Mouse (Mus musculus) lung, postnatal 0 days (tissue): ENCODE measurements at regions not wholly inside any gene's neighbourhood (a gene's known extent, or its start where the extent isn't known, plus 50 kb on each side); places are given as distances from the start of the nearest gene placed in this dataset.

Experiments
- ATAC-seq: fragments of 200-750 bp; cut with Nextera tagmentation; 2 replicates; pipeline ENCODE4 v1.8.0; 2017; ENCODE audit warnings: moderate library complexity
- DNase-seq: peaks from one replicate; pipeline ENCODE4 v3.0.0-alpha.2; 2016; ENCODE audit warnings: low spot score
- H3K27ac ChIP-seq: fragments of 300-500 bp; sonication (generic); 2 replicates; pipeline ENCODE4 v1.5.1; 2014; ENCODE audit warnings: antibody characterized with exemption, mild to moderate bottlenecking, low read length, mixed read lengths
- H3K27me3 ChIP-seq: fragments of 300-500 bp; sonication (generic); replicated peaks from 2 replicates; pipeline ENCODE4 v1.6.1; 2014; ENCODE audit warnings: low read length, mixed read lengths; ENCODE audit not compliant: insufficient read depth
- H3K36me3 ChIP-seq: fragments of 300-500 bp; sonication (generic); 2 replicates; pipeline ENCODE4 v1.6.1; 2014; ENCODE audit warnings: low read length, mixed read lengths; ENCODE audit not compliant: insufficient read depth
- H3K4me1 ChIP-seq: fragments of 300-500 bp; sonication (generic); 2 replicates; pipeline ENCODE4 v1.6.1; 2014; ENCODE audit warnings: antibody characterized with exemption, low read depth, low read length, mixed read lengths; ENCODE audit not compliant: insufficient read depth
- H3K4me2 ChIP-seq: fragments of 300-500 bp; sonication (generic); replicated peaks from 2 replicates; pipeline ENCODE4 v1.6.1; 2014; ENCODE audit warnings: low read depth, mild to moderate bottlenecking, low read length, moderate library complexity, mixed read lengths
- H3K4me3 ChIP-seq: fragments of 300-500 bp; sonication (generic); 2 replicates; pipeline ENCODE4 v1.5.1; 2014; ENCODE audit warnings: low read depth, low read length
- H3K9ac ChIP-seq: fragments of 300-500 bp; sonication (generic); replicated peaks from 2 replicates; pipeline ENCODE4 v1.6.1; 2014; ENCODE audit warnings: low read depth, mild to moderate bottlenecking
- H3K9me3 ChIP-seq: fragments of 300-500 bp; sonication (generic); 2 replicates; pipeline ENCODE4 v1.6.1; 2016; ENCODE audit warnings: low read length, mixed read lengths
- CTCF ChIP-seq: IDR thresholded peaks from 2 replicates; pipeline ENCODE4 v1.5.1; 2016; ENCODE audit warnings: antibody characterized with exemption, mild to moderate bottlenecking
- EP300 ChIP-seq: IDR thresholded peaks from 2 replicates; pipeline ENCODE4 v1.6.1; 2016; ENCODE audit warnings: antibody characterized with exemption, mild to moderate bottlenecking, control low read depth
- whole genome bisulfite sequencing: fragments of 180-500 bp; shearing (Covaris S2); extraction: QIAGEN DNeasy Blood & Tissue Kit; methylation state at CpG from one replicate; pipeline ENCODE4 v1.1.7; 2014; 5-methylcytosine and 5-hydroxymethylcytosine counted together

- DNase-seq (no peak), ATAC-seq (no peak)
- Histone ChIP-seq H3K27ac (no peak overlapping the region), H3K9me3 (no peaks in the 10 kb centered on the region), H3K4me3 (no peak overlapping the region), H3K9ac (no peak overlapping the region), H3K4me2 (no peak overlapping the region), H3K27me3 (no peaks in the 10 kb centered on the region), H3K36me3 (no peaks in the 10 kb centered on the region), H3K4me1 (no peaks in the 10 kb centered on the region)
- TF ChIP-seq CTCF = no peak
- TF ChIP-seq EP300 = no peak
- WGBS = 74% methylated on average over 4 of the region's 4 CpGs
Measured at GRCm38 (mm10) chr9:50433525-50433924, 60.8 kb upstream of the Plet1 start.

DNA sequence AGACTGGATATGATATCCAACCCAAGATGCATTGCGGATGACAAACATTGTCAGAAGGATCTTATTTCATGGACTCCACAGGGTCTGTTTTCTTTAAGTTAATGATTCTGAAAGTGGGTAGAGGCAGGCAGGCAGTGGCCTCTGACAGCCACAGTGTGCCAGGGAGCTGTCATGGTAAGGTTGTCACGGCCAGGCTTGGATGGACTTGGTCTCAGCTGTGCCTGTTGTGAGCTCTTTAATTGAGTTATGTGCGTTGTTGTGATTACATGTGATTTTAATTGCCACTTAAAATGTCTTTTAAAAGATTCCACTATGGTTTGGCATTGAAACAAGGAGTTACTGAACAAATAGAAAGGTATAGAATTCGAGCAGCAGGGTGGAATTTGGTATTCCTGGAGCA is 60.3 kb upstream of the Plet1 start:
- TF ChIP-seq EP300 = no peak
- no peak for TF ChIP-seq CTCF
- no peaks in the 10 kb centered on the region for H3K27me3 ChIP-seq
- no peak overlapping the region for H3K4me2 ChIP-seq
- H3K9me3 ChIP-seq = no peaks in the 10 kb centered on the region
- DNase-seq (no peak), ATAC-seq (no peak)
- H3K4me3 ChIP-seq = no peak overlapping the region
- no peaks in the 10 kb centered on the region for H3K36me3 ChIP-seq
- H3K9ac ChIP-seq = no peak overlapping the region
- no peak overlapping the region for H3K27ac ChIP-seq
- WGBS = 70% methylated on average over 4 of the region's 4 CpGs
- no peaks in the 10 kb centered on the region for H3K4me1 ChIP-seq

DNA sequence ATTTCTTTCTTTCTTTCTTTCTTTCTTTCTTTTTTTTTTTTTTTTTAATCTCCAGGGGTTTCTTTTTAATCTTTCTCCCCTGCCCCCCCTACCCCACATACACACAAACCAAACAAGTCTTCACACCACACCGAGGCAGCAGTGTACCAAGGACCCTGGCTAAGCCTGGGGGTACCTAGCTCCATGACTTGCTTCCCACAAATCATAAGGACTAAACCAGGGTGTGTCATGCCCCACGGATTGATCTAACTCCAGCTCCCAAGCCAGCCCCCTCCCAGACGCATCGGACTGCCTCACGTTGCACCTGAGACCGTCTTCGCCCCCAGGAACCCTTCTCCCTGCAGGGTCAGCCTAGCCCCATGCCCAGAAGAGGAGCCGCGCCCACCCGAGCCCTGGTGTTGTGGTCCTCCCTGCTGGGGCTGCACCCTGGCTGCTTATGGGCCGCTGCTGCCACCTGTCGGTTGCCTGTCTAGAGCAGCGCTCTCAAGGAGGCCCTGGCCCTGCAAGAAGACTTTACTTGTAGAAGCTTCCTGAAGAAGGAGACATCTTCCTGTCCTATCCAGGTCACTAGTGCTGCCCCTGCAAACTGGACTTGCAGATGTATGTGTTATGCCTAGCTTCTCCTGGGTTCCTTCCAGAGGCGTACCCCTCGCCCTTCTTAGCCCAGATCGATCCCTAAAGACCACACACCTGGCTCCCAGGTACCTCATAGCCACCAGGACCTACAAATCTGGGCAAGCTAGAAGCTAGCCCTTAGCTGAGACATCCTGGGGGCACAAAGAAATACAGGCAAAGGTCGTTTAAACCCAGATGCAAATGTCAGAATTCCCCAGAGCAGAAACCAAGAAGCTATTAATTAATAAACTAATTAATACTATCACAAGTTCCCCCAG is 56.2 kb upstream of the Plet1 start:
- H3K4me1 ChIP-seq = no peaks in the 10 kb centered on the region
- TF ChIP-seq EP300 (no peak), CTCF (peak; percentile 94)
- H3K9ac ChIP-seq = no peak overlapping the region
- ATAC-seq (peak; percentile 70), DNase-seq (peak; percentile 80)
- WGBS = 18% methylated on average over 14 of the region's 17 CpGs
- no peak overlapping the region for H3K27ac ChIP-seq
- H3K4me2 ChIP-seq = peak overlapping the region; percentile 46
- no peaks in the 10 kb centered on the region for H3K9me3 ChIP-seq
- H3K36me3 ChIP-seq = no peaks in the 10 kb centered on the region
- no peak overlapping the region for H3K4me3 ChIP-seq
- H3K27me3 ChIP-seq = no peaks in the 10 kb centered on the region

GRCm38 (mm10) chr9:50438738-50439137 is 55.6 kb upstream of the Plet1 start:
- no peak overlapping the region for H3K27ac ChIP-seq
- ATAC-seq (no peak), DNase-seq (no peak)
- H3K9ac ChIP-seq = no peak overlapping the region
- no peak overlapping the region for H3K4me2 ChIP-seq
- no peaks in the 10 kb centered on the region for H3K4me1 ChIP-seq
- no peaks in the 10 kb centered on the region for H3K36me3 ChIP-seq
- no peaks in the 10 kb centered on the region for H3K27me3 ChIP-seq
- no peak overlapping the region for H3K4me3 ChIP-seq
- TF ChIP-seq EP300 (no peak), CTCF (no peak)
- WGBS = 48% methylated on average over 7 of the region's 7 CpGs
- no peaks in the 10 kb centered on the region for H3K9me3 ChIP-seq

DNA sequence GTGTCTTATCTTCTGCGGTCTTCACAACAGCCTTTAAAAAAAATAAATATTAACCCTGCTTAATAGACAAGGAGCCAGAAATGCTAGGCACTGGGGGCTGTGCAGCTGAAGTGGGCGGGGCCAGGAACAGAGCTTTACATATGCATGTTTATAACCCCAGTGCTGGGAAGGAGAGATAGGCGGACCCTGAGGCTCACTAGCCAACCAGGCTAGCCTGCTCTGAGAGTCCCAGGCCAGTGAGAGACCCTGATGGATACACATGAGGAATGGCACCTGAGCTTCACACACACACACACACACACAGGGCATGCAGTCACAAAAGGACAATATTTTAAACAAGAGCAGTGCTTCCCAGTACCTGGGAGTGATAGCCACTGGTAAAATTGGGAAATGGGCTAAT is 54.1 kb upstream of the Plet1 start:
- H3K9me3 ChIP-seq = no peaks in the 10 kb centered on the region
- H3K4me1 ChIP-seq = no peaks in the 10 kb centered on the region
- no peak overlapping the region for H3K4me2 ChIP-seq
- ATAC-seq (no peak), DNase-seq (no peak)
- 63% methylated on average over 3 of the region's 3 CpGs for WGBS
- no peaks in the 10 kb centered on the region for H3K27me3 ChIP-seq
- no peak overlapping the region for H3K4me3 ChIP-seq
- H3K9ac ChIP-seq = no peak overlapping the region
- no peaks in the 10 kb centered on the region for H3K36me3 ChIP-seq
- H3K27ac ChIP-seq = no peak overlapping the region
- TF ChIP-seq EP300 = no peak
- TF ChIP-seq CTCF = no peak

- Histone ChIP-seq H3K9me3 (no peaks in the 10 kb centered on the region), H3K36me3 (no peaks in the 10 kb centered on the region), H3K4me1 (no peaks in the 10 kb centered on the region), H3K4me3 (no peak overlapping the region), H3K4me2 (no peak overlapping the region), H3K27ac (no peak overlapping the region), H3K9ac (no peak overlapping the region), H3K27me3 (no peaks in the 10 kb centered on the region)
- DNase-seq (no peak), ATAC-seq (no peak)
- no peak for TF ChIP-seq CTCF
- no peak for TF ChIP-seq EP300
- WGBS = 67% methylated on average over 2 of the region's 2 CpGs
Measured at GRCm38 (mm10) chr9:50440689-50441088, 53.6 kb upstream of the Plet1 start.
